Mouse (Mus musculus) intestine, embryonic 16.5 days (tissue): ENCODE data around the gene Gm20458. TPM values are rescaled to one million over a fixed set of nuclear protein-coding genes. Genes with fewer than 3 reads are reported as not detected.

ENCODE experiments used
- ATAC-seq: fragments of 200-750 bp; cut with Nextera tagmentation; 2 replicates; pipeline ENCODE4 v1.8.0; 2017; ENCODE audit warnings: moderate TSS enrichment, moderate library complexity
- H3K27ac ChIP-seq: fragments of 300-500 bp; sonication (generic); 2 replicates; pipeline ENCODE4 v1.5.1; 2014; ENCODE audit warnings: mild to moderate bottlenecking, low read length
- H3K27me3 ChIP-seq: fragments of 300-500 bp; sonication (generic); replicated peaks from 2 replicates; pipeline ENCODE4 v1.6.1; 2014; ENCODE audit warnings: low read length, control low read depth, mixed read lengths; ENCODE audit not compliant: control insufficient read depth, insufficient read depth
- H3K36me3 ChIP-seq: fragments of 300-500 bp; sonication (generic); 2 replicates; pipeline ENCODE4 v1.6.1; 2014; ENCODE audit warnings: low read length, control low read depth; ENCODE audit not compliant: control insufficient read depth, insufficient read depth
- H3K4me1 ChIP-seq: fragments of 300-500 bp; sonication (generic); 2 replicates; pipeline ENCODE4 v1.6.1; 2014; ENCODE audit warnings: low read length, control low read depth, mixed read lengths; ENCODE audit not compliant: control insufficient read depth, insufficient read depth
- H3K4me2 ChIP-seq: fragments of 300-500 bp; sonication (generic); 2 replicates; pipeline ENCODE4 v1.6.1; 2014; ENCODE audit warnings: low read depth, low read length, control low read depth
- H3K4me3 ChIP-seq: fragments of 300-500 bp; sonication (generic); 2 replicates; pipeline ENCODE4 v1.5.1; 2014; ENCODE audit warnings: mild to moderate bottlenecking, low read length
- H3K9ac ChIP-seq: fragments of 300-500 bp; sonication (generic); 2 replicates; pipeline ENCODE4 v1.6.1; 2014; ENCODE audit warnings: low read depth, low read length
- H3K9me3 ChIP-seq: fragments of 300-500 bp; sonication (generic); 2 replicates; pipeline ENCODE4 v1.6.1; 2016; ENCODE audit warnings: low read length, control low read depth; ENCODE audit not compliant: control insufficient read depth
- WGBS: fragments of 180-500 bp; shearing (Covaris S2); extraction: QIAGEN DNeasy Blood & Tissue Kit; methylation state at CpG from one replicate; pipeline ENCODE4 v1.1.7; 2014; 5-methylcytosine and 5-hydroxymethylcytosine counted together
- polyA plus RNA-seq: library from polyadenylated mRNA; unstranded; fragments of >200 nt; fragmentation: Nextera tagmentation; extraction: Ambion mirVana; gene quantifications from 2 replicates; pipeline ENCODE4 v1.2.1, GENCODE M21; 2015

Gm20458 gene
- polyA plus RNA-seq, 1 experiment from 2014 or later = 11.9 TPM

- WGBS = under 1% methylated on average over 67 of the region's 90 CpGs
- no peaks in the 10 kb centered on the region for H3K27me3 ChIP-seq
- peak overlapping the region; percentile 88 for H3K4me3 ChIP-seq
- H3K9ac ChIP-seq = peak overlapping the region; percentile 83
- no peaks in the 10 kb centered on the region for H3K9me3 ChIP-seq
- no peaks in the 10 kb centered on the region for H3K36me3 ChIP-seq
- H3K4me2 ChIP-seq = peak overlapping the region; percentile 99
- ATAC-seq = peak; percentile 84
- peaks cover 11% of the 10 kb centered on the region for H3K4me1 ChIP-seq
- peak overlapping the region; percentile 6; the same call in 1 of the 2 replicates for H3K27ac ChIP-seq
Observed at GRCm38 (mm10) chr2:164486258-164487114, 25.7 kb downstream of the Gm20458 start.

GRCm38 (mm10) chr2:164487115-164487527, 26.4 kb downstream of the Gm20458 start:
- peak overlapping the region; percentile 88 for H3K4me3 ChIP-seq
- H3K9ac ChIP-seq = peak overlapping the region; percentile 83
- ATAC-seq = peak; percentile 34
- peaks cover 11% of the 10 kb centered on the region for H3K4me1 ChIP-seq
- no peak overlapping the region for H3K27ac ChIP-seq
- 8% methylated on average over 11 of the region's 11 CpGs for WGBS
- no peaks in the 10 kb centered on the region for H3K9me3 ChIP-seq
- no peaks in the 10 kb centered on the region for H3K27me3 ChIP-seq
- H3K4me2 ChIP-seq = peak overlapping the region; percentile 99
- H3K36me3 ChIP-seq = no peaks in the 10 kb centered on the region

DNA sequence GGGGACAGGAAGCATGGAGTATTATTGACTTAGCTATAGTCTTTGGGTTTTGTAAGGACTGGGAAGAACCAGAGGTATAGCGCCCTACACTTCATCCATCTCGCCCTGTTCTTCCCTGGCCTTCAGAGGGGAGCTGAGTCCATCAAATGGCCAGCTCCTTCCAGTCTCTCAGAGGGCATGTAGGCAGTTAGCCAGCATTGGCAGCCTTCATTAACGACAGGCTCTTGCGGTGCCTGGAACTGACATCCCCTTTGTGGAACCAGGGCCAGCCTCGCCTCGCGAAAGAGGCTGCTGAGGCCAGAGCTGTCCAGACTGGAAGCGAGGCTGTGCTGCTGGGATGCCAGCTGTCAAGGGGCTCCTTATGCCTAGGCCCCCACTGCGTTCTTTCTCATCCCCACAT, 27.0 kb downstream of the Gm20458 start:
- Histone ChIP-seq H3K4me2 (no peak overlapping the region; the same call in 1 of the 2 replicates), H3K36me3 (no peaks in the 10 kb centered on the region), H3K9ac (no peak overlapping the region), H3K27me3 (no peaks in the 10 kb centered on the region), H3K27ac (no peak overlapping the region), H3K9me3 (no peaks in the 10 kb centered on the region), H3K4me1 (peaks cover 11% of the 10 kb centered on the region), H3K4me3 (no peak overlapping the region)
- no peak for ATAC-seq
- WGBS = 73% methylated on average over 9 of the region's 9 CpGs

DNA sequence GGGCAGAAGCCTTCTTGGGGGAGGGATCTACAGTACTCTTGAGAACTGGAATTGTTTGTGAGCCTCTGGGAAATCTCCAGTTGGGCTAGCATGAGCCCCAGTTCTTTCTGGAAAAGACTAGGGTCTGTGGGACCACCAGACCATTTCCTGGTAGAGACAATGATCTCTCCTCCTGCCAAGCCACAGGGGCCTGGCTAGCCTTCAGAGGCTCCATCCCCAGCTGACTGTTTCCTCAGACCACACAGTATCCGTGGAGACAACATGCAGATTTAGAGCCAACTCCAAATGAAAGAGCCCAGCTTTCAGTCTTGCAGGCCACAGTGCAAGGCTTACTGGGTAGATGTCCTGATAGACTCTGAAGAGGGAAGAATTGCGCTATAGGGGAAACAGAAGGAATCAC, 33.4 kb downstream of the Gm20458 start:
- no peak for ATAC-seq
- Histone ChIP-seq H3K4me2 (no peak overlapping the region), H3K36me3 (no peaks in the 10 kb centered on the region), H3K9me3 (no peaks in the 10 kb centered on the region), H3K27ac (no peak overlapping the region), H3K27me3 (no peaks in the 10 kb centered on the region), H3K4me1 (peaks cover 5% of the 10 kb centered on the region), H3K9ac (no peak overlapping the region), H3K4me3 (no peak overlapping the region)
- WGBS = 47% methylated on average over 2 of the region's 2 CpGs

- H3K9me3 ChIP-seq = no peaks in the 10 kb centered on the region
- no peak for ATAC-seq
- H3K36me3 ChIP-seq = peaks cover 7% of the 10 kb centered on the region
- no peaks in the 10 kb centered on the region for H3K27me3 ChIP-seq
- no peak overlapping the region for H3K9ac ChIP-seq
- H3K27ac ChIP-seq = no peak overlapping the region
- H3K4me3 ChIP-seq = no peak overlapping the region
- H3K4me1 ChIP-seq = peaks cover 5% of the 10 kb centered on the region
- H3K4me2 ChIP-seq = no peak overlapping the region; the same call in 1 of the 2 replicates
- 59% methylated on average over 1 of the region's 1 CpGs for WGBS
Observed at GRCm38 (mm10) chr2:164496331-164496730, 35.6 kb downstream of the Gm20458 start.

GRCm38 (mm10) chr2:164496847-164497690, 36.3 kb downstream of the Gm20458 start, which contains the start of gene Pigt:
Gene Pigt, plus strand, starts transcription at chr2:164497520.
- Histone ChIP-seq H3K4me1 (peaks cover 5% of the 10 kb centered on the region), H3K36me3 (peaks cover 12% of the 10 kb centered on the region), H3K27me3 (no peaks in the 10 kb centered on the region), H3K27ac (peak within 1 kb of the TSS; percentile 70), H3K9ac (peak within 1 kb of the TSS; percentile 87), H3K4me2 (peak within 1 kb of the TSS; percentile 95), H3K4me3 (peak within 1 kb of the TSS; percentile 94), H3K9me3 (no peaks in the 10 kb centered on the region)
- WGBS = 4% methylated on average over 43 of the region's 43 CpGs
- ATAC-seq = peak; percentile 97

- H3K27ac ChIP-seq = peak overlapping the region; percentile 45
- H3K9ac ChIP-seq = peak overlapping the region; percentile 87
- no peaks in the 10 kb centered on the region for H3K9me3 ChIP-seq
- H3K4me3 ChIP-seq = peak overlapping the region; percentile 94
- no peaks in the 10 kb centered on the region for H3K27me3 ChIP-seq
- ATAC-seq = peak; percentile 59
- 6% methylated on average over 21 of the region's 21 CpGs for WGBS
- peak overlapping the region; percentile 95 for H3K4me2 ChIP-seq
- H3K4me1 ChIP-seq = peaks cover 5% of the 10 kb centered on the region
- peaks cover 12% of the 10 kb centered on the region for H3K36me3 ChIP-seq
Observed at GRCm38 (mm10) chr2:164497691-164498268, 37.0 kb downstream of the Gm20458 start.

GRCm38 (mm10) chr2:164499317-164499716, 38.5 kb downstream of the Gm20458 start:
- Histone ChIP-seq H3K9ac (no peak overlapping the region), H3K9me3 (0 out of 2 replicates have a peak, but pooled peaks cover 1% of the 10 kb centered on the region), H3K36me3 (peaks cover 23% of the 10 kb centered on the region), H3K4me3 (no peak overlapping the region), H3K4me2 (no peak overlapping the region), H3K27me3 (no peaks in the 10 kb centered on the region), H3K27ac (no peak overlapping the region), H3K4me1 (peaks cover 5% of the 10 kb centered on the region)
- ATAC-seq = no peak
- WGBS = 75% methylated on average over 5 of the region's 5 CpGs

GRCm38 (mm10) chr2:164500511-164500910, 39.7 kb downstream of the Gm20458 start:
- Histone ChIP-seq H3K4me2 (no peak overlapping the region), H3K4me1 (peaks cover 5% of the 10 kb centered on the region), H3K27me3 (no peaks in the 10 kb centered on the region), H3K9me3 (0 out of 2 replicates have a peak, but pooled peaks cover 3% of the 10 kb centered on the region), H3K36me3 (peaks cover 32% of the 10 kb centered on the region), H3K9ac (no peak overlapping the region), H3K4me3 (no peak overlapping the region), H3K27ac (no peak overlapping the region)
- WGBS = 85% methylated on average over 7 of the region's 7 CpGs
- no peak for ATAC-seq
